In genomic region chr10:43747541-43747940, GRCm38 (mm10) we compare ENCODE assay signal across 17 mouse cellular contexts.
"Had no signal": no experiment of that assay in that cellular context is flagged by ENCODE, and none has a peak within 500 bp of the region (broad histone marks: within the 10 kb centered on the region; RNA-seq: fewer than 3 reads in every experiment).

No protein-coding gene starts in this region.

- H3K4me3 ChIP-seq: lung, embryonic 15.5 days; megakaryocyte, embryonic 14.5 days; midbrain, embryonic 12.5 days; neural tube, embryonic 12.5 days; stomach, embryonic 15.5 days had no signal

- ATAC-seq: lung, postnatal 0 days had no signal

- H3K9me3 ChIP-seq: lung, embryonic 15.5 days; midbrain, embryonic 12.5 days; neural tube, embryonic 12.5 days; stomach, embryonic 15.5 days had no signal

- H3K36me3 ChIP-seq: lung, embryonic 15.5 days; midbrain, embryonic 12.5 days; neural tube, embryonic 12.5 days; stomach, embryonic 15.5 days had no signal

- H3K9ac ChIP-seq: liver, embryonic 14.5 days; lung, embryonic 15.5 days; midbrain, embryonic 12.5 days; neural tube, embryonic 12.5 days; stomach, embryonic 15.5 days had no signal

- H3K4me1 ChIP-seq: neural tube, embryonic 12.5 days had no signal

- H3K27me3 ChIP-seq: lung, embryonic 15.5 days; midbrain, embryonic 12.5 days; neural tube, embryonic 12.5 days; stomach, embryonic 15.5 days had no signal

- H3K27ac ChIP-seq: liver, embryonic 14.5 days; lung, embryonic 15.5 days; macrophage; midbrain, embryonic 12.5 days; neural tube, embryonic 12.5 days; stomach, embryonic 15.5 days; stomach, postnatal 0 days had no signal

- DNase-seq: lung, adult 2 months; lung, postnatal 14 days; lung, postnatal 36 days; midbrain, embryonic 14.5 days; right cerebral cortex, postnatal 14 days; thymus, adult 2 months; thymus, postnatal 25 days; thymus, postnatal 4 days had no signal

- H3K4me2 ChIP-seq: lung, embryonic 15.5 days; midbrain, embryonic 12.5 days; neural tube, embryonic 12.5 days; stomach, embryonic 15.5 days had no signal
